Mouse (Mus musculus) C2C12 (cell line): ENCODE data around the gene Prkcq. TPM values are rescaled to one million over a fixed set of nuclear protein-coding genes. Genes with fewer than 3 reads are reported as not detected.

Experiments used
- H3K27me3 ChIP-seq: one replicate; pipeline ENCODE4 v1.6.1; 2011; ENCODE audit not compliant: control insufficient read depth, insufficient read depth, insufficient read length
- H3K36me3 ChIP-seq: one replicate; pipeline ENCODE4 v1.6.1; 2011; ENCODE audit not compliant: control insufficient read depth, insufficient read depth
- H3K4me3 ChIP-seq: one replicate; pipeline ENCODE4 v1.5.1; 2011; ENCODE audit warnings: mild to moderate bottlenecking, control low read depth; ENCODE audit not compliant: poor library complexity, insufficient read depth, severe bottlenecking
- H3K79me2 ChIP-seq: one replicate; pipeline ENCODE4 v1.6.1; 2011; ENCODE audit not compliant: control insufficient read depth, insufficient read depth
- H3K79me3 ChIP-seq: one replicate; pipeline ENCODE4 v1.6.1; 2011; ENCODE audit warnings: low read depth, control low read depth
- H3ac ChIP-seq: one replicate; pipeline ENCODE3; 2011; ENCODE audit warnings: low read depth; ENCODE audit not compliant: control insufficient read depth, insufficient read length
- CEBPB ChIP-seq: IDR thresholded peaks from one replicate; pipeline ENCODE4 v1.6.1; 2011; ENCODE audit warnings: low read depth, mild to moderate bottlenecking, control low read depth, moderate library complexity
- CTCF ChIP-seq: IDR thresholded peaks from one replicate; pipeline ENCODE4 v1.5.1; 2011; ENCODE audit not compliant: control insufficient read depth, insufficient read depth, insufficient read length
- FOSL1 ChIP-seq: IDR thresholded peaks from one replicate; pipeline ENCODE4 v1.8.0; 2011; ENCODE audit warnings: mild to moderate bottlenecking, low read length; ENCODE audit not compliant: poor library complexity, insufficient read depth, severe bottlenecking
- MAX ChIP-seq: IDR thresholded peaks from one replicate; pipeline ENCODE4 v1.6.1; 2011; ENCODE audit warnings: mild to moderate bottlenecking, control low read depth
- MYOD1 ChIP-seq: IDR thresholded peaks from one replicate; pipeline ENCODE4 v1.6.1; 2011; ENCODE audit warnings: low read depth; ENCODE audit not compliant: control insufficient read depth, insufficient read length
- MYOG ChIP-seq: IDR thresholded peaks from one replicate; pipeline ENCODE4 v1.6.1; 2011; ENCODE audit not compliant: control insufficient read depth, insufficient read length; ENCODE audit errors: extremely low read depth
- USF1 ChIP-seq: IDR thresholded peaks from one replicate; pipeline ENCODE4 v1.6.1; 2011; ENCODE audit warnings: low read depth, mild to moderate bottlenecking, control low read depth, moderate library complexity
- polyA plus RNA-seq: library from polyadenylated mRNA; unstranded; fragments of >200 nt; fragmentation: generic; extraction: Trizol; gene quantifications from one replicate; pipeline ENCODE4 v1.2.1, GENCODE M21; 2012; ENCODE audit warnings: missing spikeins

Gene Prkcq
- polyA plus RNA-seq, 1 experiment = 0.05 TPM

DNA sequence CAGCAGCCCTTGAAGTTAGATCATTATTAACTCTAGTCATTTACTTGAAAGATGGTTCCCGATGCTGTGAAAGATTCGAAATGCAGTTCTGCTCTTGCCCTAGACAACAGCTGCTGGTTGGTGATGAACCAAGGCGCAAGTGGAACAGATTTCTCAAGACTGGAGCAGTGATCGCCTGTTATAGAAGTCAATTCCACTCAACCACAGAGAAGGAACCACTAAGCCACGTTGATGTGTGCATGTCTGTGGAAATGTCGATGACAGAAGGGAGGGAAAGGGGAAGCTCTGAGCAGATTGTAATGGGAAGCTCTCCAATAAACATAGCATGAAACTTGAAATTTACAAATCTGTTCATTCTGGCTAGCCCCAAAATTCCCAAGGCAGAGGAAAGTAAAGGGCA lies 128.5 kb downstream of the Prkcq start:
- Histone ChIP-seq H3K4me3 (no peak overlapping the region), H3K27me3 (no peaks in the 10 kb centered on the region), H3K36me3 (no peaks in the 10 kb centered on the region), H3K79me2 (no peaks in the 10 kb centered on the region), H3ac (no peak overlapping the region), H3K79me3 (no peaks in the 10 kb centered on the region)
- TF ChIP-seq FOSL1 (no peak), CTCF (no peak), CEBPB (no peak), MYOD1 (no peak), MYOG (no peak), MAX (no peak), USF1 (no peak)

DNA sequence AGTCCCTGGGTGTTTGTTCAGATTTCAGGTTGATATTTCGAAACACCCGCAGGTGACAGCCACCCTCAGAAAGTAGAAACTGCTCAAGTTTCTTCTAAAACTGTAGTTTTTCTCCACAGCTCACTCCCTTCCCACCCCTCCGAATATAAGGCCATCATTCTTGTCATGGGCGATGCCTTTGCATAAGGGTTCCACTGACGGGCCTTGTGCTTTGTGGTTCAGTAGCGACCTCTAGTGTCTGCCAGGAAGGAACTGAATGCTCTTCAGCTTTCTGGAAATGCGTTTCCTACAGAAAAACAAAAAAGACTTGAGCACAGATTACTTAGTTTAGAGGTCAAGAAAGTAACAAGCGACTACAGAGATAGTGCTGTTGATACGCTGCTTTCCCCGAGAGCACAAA lies 148.3 kb downstream of the Prkcq start:
- no peaks in the 10 kb centered on the region for H3K79me3 ChIP-seq
- no peak overlapping the region for H3K4me3 ChIP-seq
- no peak overlapping the region for H3ac ChIP-seq
- TF ChIP-seq CTCF = peak; percentile 26
- TF ChIP-seq MYOG = no peak
- TF ChIP-seq MYOD1 = no peak
- no peaks in the 10 kb centered on the region for H3K79me2 ChIP-seq
- H3K36me3 ChIP-seq = no peaks in the 10 kb centered on the region
- H3K27me3 ChIP-seq = no peaks in the 10 kb centered on the region

DNA sequence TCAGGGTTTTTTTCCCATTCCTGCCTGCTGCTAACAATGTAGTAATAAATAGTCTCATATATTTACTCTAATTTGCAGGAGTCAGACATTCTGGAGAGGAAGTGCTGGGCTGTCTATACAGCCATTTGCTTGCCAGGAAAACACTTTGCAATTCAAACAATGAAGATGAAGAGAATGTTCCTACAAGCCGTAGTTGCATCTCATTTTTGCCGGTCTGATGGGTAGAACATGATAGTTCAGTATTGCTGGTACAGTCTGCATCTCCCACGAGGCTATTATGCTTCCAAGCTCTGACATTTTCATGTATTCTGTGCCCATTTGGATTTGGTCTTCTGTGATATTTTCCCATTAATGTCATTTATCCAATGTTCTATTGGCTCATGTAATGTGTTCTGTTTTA lies 150.5 kb downstream of the Prkcq start:
- H3K27me3 ChIP-seq = peaks cover 8% of the 10 kb centered on the region
- H3K79me3 ChIP-seq = no peaks in the 10 kb centered on the region
- H3K79me2 ChIP-seq = no peaks in the 10 kb centered on the region
- H3K4me3 ChIP-seq = no peak overlapping the region
- H3K36me3 ChIP-seq = no peaks in the 10 kb centered on the region
- TF ChIP-seq CTCF (no peak), MYOG (no peak), MYOD1 (no peak)
- H3ac ChIP-seq = no peak overlapping the region

DNA sequence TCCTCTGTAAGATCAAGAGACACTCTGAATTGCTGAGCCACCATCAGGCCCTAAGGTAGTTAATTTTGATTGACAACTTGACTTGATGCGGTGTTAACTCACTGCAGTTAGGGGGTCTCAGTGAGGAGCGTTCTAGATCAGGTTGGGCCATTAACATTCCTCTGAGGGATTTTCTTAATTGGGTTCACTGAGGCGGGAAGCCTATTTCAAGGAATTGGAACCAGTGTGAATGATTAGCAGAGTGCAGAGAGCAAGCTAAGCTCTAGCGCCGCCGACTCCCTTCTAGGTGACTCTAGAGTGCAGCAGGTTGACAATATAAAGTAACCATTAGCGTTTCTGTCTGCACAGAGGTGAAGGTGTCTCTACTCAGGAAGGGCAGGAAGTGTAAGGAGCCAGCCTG lies 155.4 kb downstream of the Prkcq start:
- Histone ChIP-seq H3K79me3 (no peaks in the 10 kb centered on the region), H3K27me3 (peaks cover 15% of the 10 kb centered on the region), H3K79me2 (no peaks in the 10 kb centered on the region), H3ac (no peak overlapping the region), H3K4me3 (no peak overlapping the region), H3K36me3 (no peaks in the 10 kb centered on the region)
- no peak for TF ChIP-seq FOSL1
- no peak for TF ChIP-seq MYOG
- TF ChIP-seq CTCF = no peak
- TF ChIP-seq CEBPB = no peak
- TF ChIP-seq MAX = no peak
- no peak for TF ChIP-seq MYOD1
- TF ChIP-seq USF1 = no peak

DNA sequence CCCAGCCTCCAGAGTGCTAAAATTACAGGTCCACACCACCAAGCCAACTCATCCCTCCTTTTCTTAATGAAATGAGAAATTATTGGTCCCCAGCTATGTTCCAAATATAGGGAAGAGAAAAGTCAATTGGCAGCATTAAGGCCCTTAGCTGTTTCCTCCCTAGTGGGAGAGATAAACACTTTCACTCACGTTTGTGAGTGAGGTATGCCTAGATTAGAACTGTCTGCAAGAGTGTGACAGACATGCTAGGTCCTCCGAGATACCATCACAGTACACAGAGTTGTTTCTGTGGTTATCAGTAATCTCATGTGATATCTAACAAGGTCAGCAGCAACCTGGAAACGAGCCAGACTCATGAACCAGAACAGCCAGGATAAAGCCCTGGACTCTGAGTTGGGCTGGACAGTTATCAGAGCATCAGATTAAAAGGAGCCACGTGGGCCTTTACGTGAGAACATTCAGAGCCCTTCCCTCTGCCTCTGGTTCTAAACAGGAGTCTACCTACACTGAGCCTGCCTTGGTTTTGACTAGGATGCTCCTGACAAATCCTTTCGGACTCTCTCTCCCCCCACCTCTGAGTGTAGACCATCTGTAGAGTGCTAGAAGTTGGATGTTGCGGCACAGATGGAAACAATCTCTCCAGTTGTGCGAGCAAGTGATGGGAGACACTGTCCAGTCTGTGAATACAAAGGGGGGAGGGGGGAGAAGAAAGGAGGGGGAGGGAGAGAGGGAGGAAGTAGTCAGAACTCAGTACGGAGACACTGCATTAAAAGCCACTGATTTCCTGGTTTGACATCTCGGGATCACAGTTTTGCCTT lies 157.7 kb downstream of the Prkcq start:
- no peaks in the 10 kb centered on the region for H3K79me3 ChIP-seq

DNA sequence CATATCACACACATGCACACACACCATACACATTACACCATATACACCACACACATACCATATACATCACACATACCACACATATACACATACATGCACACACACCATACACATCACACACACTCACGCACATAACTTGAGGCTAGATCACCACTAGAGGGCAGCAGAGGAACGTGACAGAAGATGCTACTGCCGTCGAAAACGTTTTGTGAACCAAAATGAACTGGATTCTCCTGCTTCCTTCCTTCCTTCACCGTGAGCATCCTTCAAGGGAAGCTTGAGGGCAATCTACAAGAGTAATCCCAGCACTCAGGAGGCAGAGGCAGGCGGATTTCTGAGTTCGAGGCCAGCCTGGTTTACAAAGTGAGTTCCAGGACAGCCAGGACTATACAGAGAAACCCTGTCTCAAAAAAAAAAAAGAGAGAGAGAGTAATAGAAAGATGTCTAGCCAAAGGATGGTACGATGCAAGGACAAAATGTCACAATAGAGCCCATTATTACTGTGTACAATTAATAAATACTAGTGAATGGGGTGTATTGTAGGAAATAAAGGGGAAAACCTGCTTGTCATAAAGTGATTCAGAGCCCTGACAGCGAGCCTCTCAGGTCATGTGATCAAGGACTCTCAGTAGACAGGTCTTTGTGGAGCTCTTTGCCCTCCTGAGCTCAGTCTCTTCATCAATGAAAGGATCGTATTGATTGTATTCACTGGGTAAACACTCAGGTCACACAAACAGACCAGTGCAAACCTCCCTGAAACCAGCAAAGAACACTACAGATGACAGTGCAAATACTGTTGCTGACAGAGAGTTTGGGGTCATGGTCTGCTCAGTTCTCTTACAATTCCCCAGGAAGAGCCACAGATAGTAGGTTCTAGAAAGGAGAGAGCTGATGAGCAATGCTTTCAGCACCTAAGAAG lies 159.9 kb downstream of the Prkcq start:
- H3K36me3 ChIP-seq = no peaks in the 10 kb centered on the region
- no peak overlapping the region for H3K4me3 ChIP-seq
- peak; percentile 90 for TF ChIP-seq CTCF
- TF ChIP-seq MYOD1 = no peak
- no peaks in the 10 kb centered on the region for H3K79me3 ChIP-seq
- H3ac ChIP-seq = no peak overlapping the region
- H3K79me2 ChIP-seq = no peaks in the 10 kb centered on the region
- peaks cover 12% of the 10 kb centered on the region for H3K27me3 ChIP-seq

More for the DNA sequence above, 157.7 kb downstream of the Prkcq start:
- no peaks in the 10 kb centered on the region for H3K36me3 ChIP-seq
- H3K79me2 ChIP-seq = no peaks in the 10 kb centered on the region
- no peak overlapping the region for H3K4me3 ChIP-seq
- peaks cover 15% of the 10 kb centered on the region for H3K27me3 ChIP-seq
- no peak overlapping the region for H3ac ChIP-seq
- TF ChIP-seq CTCF (no peak), MYOG (no peak), USF1 (no peak), CEBPB (no peak), MYOD1 (no peak)
